Mouse (Mus musculus) CD4-positive naive resting alpha-beta T cell, adult 76 days (primary cell): ENCODE results near the gene Scgb1b2. TPM values are rescaled to one million over a fixed set of nuclear protein-coding genes. Genes with fewer than 3 reads are reported as not detected.

Source experiments
- total RNA-seq: library from RNA; stranded (reverse); gene quantifications from one replicate; pipeline ENCODE4 v1.2.4, GENCODE M21; 2023

Scgb1b2 gene
- not detected for total RNA-seq

DNA sequence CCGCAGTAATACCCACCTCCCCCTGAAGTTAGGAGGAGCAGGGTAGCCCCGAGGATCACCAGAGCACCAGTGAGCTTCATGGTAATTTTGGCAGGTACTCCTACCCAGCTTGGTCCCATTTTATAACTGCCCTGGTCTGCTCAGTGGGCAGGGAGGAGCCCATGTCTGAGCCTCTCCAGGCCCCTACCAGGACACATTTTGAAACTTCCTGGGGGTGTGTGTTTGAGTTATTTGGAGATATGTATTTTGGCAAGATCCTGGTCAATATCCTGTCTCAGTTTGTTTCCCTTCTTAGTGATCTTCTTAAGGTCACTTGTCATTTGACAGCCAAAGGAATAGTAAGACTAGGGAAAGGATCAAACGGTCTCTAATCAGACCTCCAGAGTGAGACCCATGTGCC, at the start of gene Scgb1b2:
Gene Scgb1b2, minus strand, starts transcription at position 101 of the 400 bp plus-strand sequence.

DNA sequence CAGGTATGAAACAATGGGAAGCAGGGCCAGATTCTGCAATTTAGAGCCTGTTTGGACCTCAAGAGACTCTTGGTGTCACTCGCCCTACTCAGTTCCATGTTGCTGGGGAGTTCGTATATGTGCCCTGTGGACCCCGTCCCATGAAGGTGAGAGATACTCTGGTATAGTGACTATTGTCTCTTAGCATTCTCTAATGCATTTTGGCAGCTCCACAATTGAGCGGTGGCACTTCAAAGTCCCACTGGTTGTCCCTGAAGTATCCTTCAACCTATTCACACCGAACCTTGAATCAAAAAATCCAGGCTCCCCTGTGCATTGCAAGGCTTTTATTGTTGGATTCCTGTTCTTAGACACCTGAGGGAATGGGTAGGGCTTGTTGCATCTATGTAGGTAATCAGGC, 1.4 kb downstream of the Scgb1b2 start, which contains the start of gene Scgb2b2:
Gene Scgb2b2, plus strand, starts transcription at position 301 of the 400 bp plus-strand sequence.

Other genes starting within 250 kb of the Scgb1b2 start
- 882 TPM for gene Fxyd5, start 249.3 kb downstream of the Scgb1b2 start, total RNA-seq
- gene Fxyd7, start 240.4 kb downstream of the Scgb1b2 start, total RNA-seq = not detected
- not detected for gene Fxyd1, start 234.6 kb downstream of the Scgb1b2 start, total RNA-seq
- gene Lgi4, start 232.5 kb downstream of the Scgb1b2 start, total RNA-seq = 0.18 TPM
- gene Fxyd3, start 215.1 kb downstream of the Scgb1b2 start, total RNA-seq = not detected
- 0.50 TPM for gene Hpn, start 176.5 kb downstream of the Scgb1b2 start, total RNA-seq
- 1.6 TPM for gene Scn1b, start 164.8 kb downstream of the Scgb1b2 start, total RNA-seq
- 627 TPM for gene Gramd1a, start 135.9 kb downstream of the Scgb1b2 start, total RNA-seq
- not detected for gene Scgb2b2, start 1.3 kb downstream of the Scgb1b2 start, total RNA-seq
- gene Scgb2b3, start 70.3 kb upstream of the Scgb1b2 start, total RNA-seq = not detected
- not detected for gene Scgb1b3, start 83.8 kb upstream of the Scgb1b2 start, total RNA-seq